Mouse (Mus musculus) adrenal gland, adult (tissue): Measurements from ENCODE around the gene Olfr1510.
"Not testable (repeated sequence)": the region's sequence is repeated elsewhere in the genome, so short reads cannot be mapped to it uniquely, and the experiment has no call there.

Source experiments
- DNase-seq, 2 experiments: peaks; one replicate each; pipeline ENCODE4 v3.0.0; 2022 to 2023; ENCODE audit warnings: low spot score in 1 of 2; ENCODE audit not compliant: inconsistent age in 2 of 2

Olfr1510 gene

DNA sequence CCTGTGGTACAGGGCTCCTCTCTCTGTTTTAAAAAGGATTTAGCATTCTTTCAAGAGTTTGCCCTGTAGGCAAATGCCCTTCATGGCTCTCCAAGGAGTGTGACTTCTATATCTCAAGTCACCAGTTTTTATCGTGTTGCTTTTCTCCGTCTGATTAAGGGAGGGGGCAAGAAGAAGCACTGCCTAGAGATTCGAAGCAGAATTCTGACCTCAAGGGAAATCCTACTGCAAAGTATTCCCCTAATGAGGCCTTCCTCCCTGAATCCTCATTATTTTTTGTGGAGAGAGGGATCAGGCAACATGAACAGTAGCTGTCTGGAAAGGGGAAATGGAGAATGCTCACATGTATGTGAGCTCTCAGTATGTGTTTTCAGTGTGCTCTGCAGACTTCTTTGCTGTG lies at the start of gene Olfr1510:
Gene Olfr1510 (minus strand): TSS at position 101 of the 400 bp plus-strand sequence.
- DNase-seq = no peak

DNA sequence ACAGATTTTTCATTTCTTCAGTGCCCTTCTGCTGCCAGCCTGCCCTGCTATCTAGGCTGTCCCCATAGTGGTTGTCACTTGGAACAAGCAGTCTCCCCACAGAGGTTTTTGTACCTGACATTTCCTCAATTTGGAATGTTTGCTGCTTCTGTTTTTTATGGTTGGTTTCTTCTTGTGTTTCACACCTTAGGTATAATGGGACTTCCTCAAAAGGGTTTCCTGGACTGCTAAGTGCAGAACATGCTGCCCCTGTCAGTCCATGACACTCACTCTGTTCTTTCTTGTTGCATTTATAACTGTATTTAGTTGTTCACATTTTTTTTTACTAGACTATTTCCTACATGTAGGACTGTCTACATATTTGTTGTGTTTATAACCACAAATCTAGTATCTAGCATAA lies 47.8 kb upstream of the Olfr1510 start:
- no peak for DNase-seq

DNA sequence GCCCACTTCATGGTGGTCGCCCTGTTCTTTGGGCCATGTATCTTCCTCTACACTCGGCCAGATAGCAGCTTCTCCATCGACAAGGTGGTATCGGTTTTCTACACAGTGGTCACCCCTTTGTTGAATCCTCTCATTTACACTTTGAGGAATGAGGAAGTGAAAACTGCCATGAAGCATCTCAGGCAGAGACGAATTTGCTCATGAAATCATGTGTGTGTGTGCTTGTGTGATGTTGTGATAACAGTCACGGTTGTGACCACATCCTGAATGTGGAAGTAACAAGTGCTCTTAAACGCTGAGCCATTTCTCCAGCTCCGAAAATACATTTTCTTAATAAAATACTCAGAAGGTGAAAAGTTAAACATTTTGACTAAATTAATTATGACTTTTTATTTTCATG lies 37.0 kb upstream of the Olfr1510 start:
- DNase-seq = no peak

DNA sequence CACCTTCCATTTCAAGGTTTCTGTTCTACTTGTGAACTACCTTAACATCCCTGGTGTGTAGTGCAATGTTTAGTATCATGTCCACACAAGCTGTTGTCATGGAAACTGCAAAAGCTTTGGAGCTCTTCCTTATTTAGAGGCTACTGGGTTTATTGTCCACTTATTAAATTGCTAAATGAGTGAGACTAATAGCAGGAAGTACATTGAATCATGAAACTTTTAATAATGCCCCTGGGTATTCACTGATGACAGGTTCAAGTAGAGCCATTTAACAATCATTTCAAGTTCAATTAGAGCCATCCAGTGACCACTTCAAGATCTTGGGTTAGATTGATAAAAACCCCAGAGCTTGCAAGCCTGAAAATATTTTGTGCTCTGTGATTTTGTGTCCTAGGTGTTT lies 28.5 kb upstream of the Olfr1510 start, which contains the start of gene Olfr1509:
Gene Olfr1509 (plus strand): TSS at position 301 of the 400 bp plus-strand sequence.
- no peak for DNase-seq

DNA sequence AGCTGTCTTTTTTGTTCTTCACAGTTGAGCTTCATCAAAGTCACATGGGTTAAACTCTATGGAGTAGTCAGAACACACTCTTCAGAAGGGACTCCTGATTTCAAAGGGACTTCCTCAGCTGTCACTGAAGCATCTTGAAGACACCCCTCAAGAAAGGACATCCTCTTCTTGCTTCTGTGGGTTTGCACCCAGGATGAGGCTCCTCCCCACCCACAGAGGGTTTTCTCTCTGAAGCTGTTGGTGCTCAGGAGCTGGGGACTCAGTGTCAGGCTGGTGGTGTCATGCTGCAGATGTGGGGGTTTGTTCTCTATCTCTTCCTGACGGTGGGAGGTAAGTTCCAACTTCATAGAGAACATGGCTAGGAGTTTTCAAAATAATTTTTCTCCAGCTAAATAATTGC lies 13.5 kb upstream of the Olfr1510 start:
- DNase-seq = no peak

DNA sequence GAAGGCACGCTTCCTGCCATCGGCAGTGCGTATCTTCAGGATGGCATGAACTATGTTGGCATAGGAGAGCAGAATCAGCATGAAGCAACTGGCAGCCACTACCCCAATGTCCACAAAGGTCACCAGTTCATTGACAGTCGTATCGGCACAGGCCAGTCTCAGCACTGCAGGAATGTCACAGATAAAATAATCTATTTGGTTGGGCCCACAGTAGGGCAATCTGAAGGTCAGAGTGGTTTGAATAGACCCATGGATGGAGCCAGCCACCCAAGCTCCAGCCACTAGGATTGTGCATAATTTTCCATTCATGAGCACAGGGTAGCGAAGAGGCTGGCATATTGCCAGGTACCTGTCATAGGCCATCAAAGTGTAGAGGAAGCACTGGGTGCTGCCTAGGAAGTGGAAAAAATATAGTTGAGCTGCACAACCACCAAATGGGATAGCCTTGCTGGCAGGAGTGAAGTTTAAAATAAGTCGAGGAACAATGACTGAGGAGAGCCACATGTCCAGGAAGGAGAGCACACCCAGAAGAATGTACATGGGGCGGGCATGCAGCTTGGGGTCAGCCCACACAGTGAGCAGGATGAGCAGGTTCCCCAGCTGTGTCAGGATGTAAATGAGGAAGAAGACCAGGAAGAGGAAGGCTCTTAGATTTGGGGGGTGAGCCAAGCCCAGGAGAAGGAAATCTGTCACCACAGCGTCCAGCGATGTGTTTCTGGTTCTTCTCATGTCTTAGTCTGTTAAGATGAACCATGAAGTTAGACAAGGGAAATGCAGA lies 3.8 kb downstream of the Olfr1510 start:
- not testable (repeated sequence) for DNase-seq

DNA sequence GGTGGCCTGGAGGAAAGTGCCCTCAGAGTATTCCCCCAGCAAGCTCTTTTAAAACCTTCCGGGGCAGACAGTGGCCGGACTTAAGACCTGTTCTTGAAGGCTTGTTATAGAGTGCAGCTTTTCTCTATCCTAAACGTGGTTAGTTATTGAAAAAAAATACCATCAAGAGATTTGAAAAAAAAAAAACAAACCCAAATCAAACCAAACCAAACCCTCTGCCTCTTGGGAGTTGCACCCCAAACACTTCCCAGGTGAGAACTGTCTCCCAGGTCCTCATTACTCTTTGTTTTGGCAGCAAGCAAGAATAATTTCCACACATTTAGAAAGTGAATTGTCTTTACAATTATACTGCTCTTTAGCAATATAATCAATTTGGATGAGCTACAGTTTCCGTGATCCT lies 16.9 kb downstream of the Olfr1510 start, which contains the start of gene Olfr1511:
Gene Olfr1511 (minus strand): TSS at position 101 of the 400 bp plus-strand sequence.
- no peak for DNase-seq

DNA sequence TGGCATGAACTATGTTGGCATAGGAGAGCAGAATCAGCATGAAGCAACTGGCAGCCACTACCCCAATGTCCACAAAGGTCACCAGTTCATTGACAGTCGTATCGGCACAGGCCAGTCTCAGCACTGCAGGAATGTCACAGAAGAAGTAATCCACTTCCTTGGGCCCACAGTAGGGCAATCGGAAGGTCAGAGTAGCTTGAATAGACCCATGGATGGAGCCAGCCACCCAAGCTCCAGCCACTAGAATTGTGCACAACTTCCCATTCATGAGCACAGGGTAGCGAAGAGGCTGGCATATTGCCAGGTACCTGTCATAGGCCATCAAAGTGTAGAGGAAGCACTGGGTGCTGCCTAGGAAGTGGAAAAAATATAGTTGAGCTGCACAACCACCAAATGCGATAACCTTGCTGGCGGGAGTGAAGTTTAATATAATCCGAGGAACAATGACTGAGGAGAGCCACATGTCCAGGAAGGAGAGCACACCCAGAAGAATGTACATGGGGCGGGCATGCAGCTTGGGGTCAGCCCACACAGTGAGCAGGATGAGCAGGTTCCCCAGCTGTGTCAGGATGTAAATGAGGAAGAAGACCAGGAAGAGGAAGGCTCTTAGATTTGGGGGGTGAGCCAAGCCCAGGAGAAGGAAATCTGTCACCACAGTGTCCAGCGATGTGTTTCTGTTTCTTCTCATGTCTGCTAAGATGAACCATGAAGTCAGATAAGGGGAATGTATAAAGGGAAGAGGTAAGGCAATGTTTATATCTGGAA lies 23.9 kb downstream of the Olfr1510 start:
- not testable (repeated sequence) for DNase-seq

DNA sequence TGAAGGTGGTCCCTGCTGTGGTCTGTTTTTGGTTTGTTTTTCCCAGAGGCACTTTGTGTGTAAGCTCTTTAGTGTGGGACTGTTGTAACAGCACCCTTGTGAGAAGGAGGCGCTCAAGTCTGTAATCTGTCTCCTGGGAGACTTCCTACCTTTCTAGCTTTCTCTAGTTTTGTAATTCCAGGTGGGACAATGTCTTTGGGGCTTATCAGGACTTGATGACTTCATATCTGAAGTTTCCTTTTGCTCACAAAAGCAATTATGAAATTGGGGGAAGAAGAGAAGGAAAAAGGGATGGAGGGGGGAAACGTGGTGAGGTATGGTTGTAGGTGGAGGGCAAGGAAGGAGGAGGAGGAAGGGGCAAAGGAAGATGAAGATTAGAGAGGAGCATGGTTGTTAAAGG lies 35.1 kb downstream of the Olfr1510 start, which contains the start of gene Olfr1512:
Gene Olfr1512 (minus strand): TSS at position 101 of the 400 bp plus-strand sequence.
- DNase-seq = no peak

DNA sequence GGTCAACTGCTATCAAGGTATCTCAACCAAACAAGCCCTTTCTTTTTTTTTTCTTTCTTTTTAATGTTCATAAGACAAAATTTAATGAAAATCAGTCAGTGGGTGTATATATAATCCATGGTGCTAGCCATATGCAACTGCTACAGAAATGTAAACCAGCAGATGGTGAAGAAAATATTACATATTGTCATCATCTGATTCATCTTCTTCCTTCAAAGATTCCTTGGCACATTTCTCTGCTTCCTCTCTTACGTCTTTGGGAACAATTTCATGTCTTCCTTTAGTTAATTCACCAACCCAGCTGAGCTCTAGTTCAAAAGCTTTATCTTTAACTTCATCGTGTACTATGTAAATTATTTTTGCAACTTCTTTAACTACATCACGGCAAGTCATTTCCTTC lies 45.4 kb downstream of the Olfr1510 start:
- DNase-seq = no peak
